Mouse (Mus musculus) liver, embryonic 15.5 days (tissue): Measurements from ENCODE around the gene Serpina3k. TPM values are rescaled to one million over a fixed set of nuclear protein-coding genes. Genes with fewer than 3 reads are reported as not detected.
"Not testable (repeated sequence)": the region's sequence is repeated elsewhere in the genome, so short reads cannot be mapped to it uniquely, and the experiment has no call there.

Experiments used
- ATAC-seq: fragments of 200-750 bp; cut with Nextera tagmentation; 2 replicates; pipeline ENCODE4 v1.8.0; 2017; ENCODE audit warnings: moderate number of reproducible peaks, mild to moderate bottlenecking, moderate library complexity; ENCODE audit not compliant: insufficient read depth
- H3K27ac ChIP-seq: fragments of 300-500 bp; sonication (generic); replicated peaks from 2 replicates; pipeline ENCODE4 v1.5.1; 2015; ENCODE audit warnings: mild to moderate bottlenecking, inconsistent platforms
- H3K27me3 ChIP-seq: fragments of 300-500 bp; sonication (generic); 2 replicates; pipeline ENCODE4 v1.6.1; 2015; ENCODE audit warnings: mild to moderate bottlenecking, inconsistent platforms
- H3K36me3 ChIP-seq: fragments of 300-500 bp; sonication (generic); replicated peaks from 2 replicates; pipeline ENCODE4 v1.6.1; 2015; ENCODE audit warnings: moderate library complexity, mild to moderate bottlenecking, inconsistent platforms
- H3K4me1 ChIP-seq: fragments of 300-500 bp; sonication (generic); replicated peaks from 2 replicates; pipeline ENCODE4 v1.6.1; 2015; ENCODE audit warnings: inconsistent platforms
- H3K4me2 ChIP-seq: fragments of 300-500 bp; sonication (generic); 2 replicates; pipeline ENCODE4 v1.6.1; 2015; ENCODE audit warnings: moderate library complexity, mild to moderate bottlenecking, inconsistent platforms
- H3K4me3 ChIP-seq: fragments of 300-500 bp; sonication (generic); replicated peaks from 2 replicates; pipeline ENCODE4 v1.5.1; 2015; ENCODE audit warnings: mild to moderate bottlenecking, inconsistent platforms
- H3K9ac ChIP-seq: fragments of 300-500 bp; sonication (generic); 2 replicates; pipeline ENCODE4 v1.6.1; 2015; ENCODE audit warnings: moderate library complexity, mild to moderate bottlenecking, inconsistent platforms
- H3K9me3 ChIP-seq: fragments of 300-500 bp; sonication (generic); replicated peaks from 2 replicates; pipeline ENCODE4 v1.6.1; 2016; ENCODE audit warnings: inconsistent platforms
- WGBS: fragments of 180-500 bp; shearing (Covaris S2); methylation state at CpG from one replicate; pipeline ENCODE4 v1.1.7; 2015; ENCODE audit warnings: mixed read lengths; ENCODE audit not compliant: insufficient replicate concordance; 5-methylcytosine and 5-hydroxymethylcytosine counted together
- polyA plus RNA-seq: library from polyadenylated mRNA; unstranded; fragments of >200 nt; fragmentation: Nextera tagmentation; extraction: Ambion mirVana; gene quantifications from 2 replicates; pipeline ENCODE4 v1.2.1, GENCODE M21; 2015

Gene Serpina3k
- polyA plus RNA-seq, 1 experiment from 2014 or later: not detected

GRCm38 (mm10) chr12:104345707-104346106, 7.4 kb downstream of the Serpina3k start:
- no peak overlapping the region for H3K4me3 ChIP-seq
- ATAC-seq: no peak
- no peaks in the 10 kb centered on the region for H3K4me1 ChIP-seq

GRCm38 (mm10) chr12:104347091-104347490, 8.8 kb downstream of the Serpina3k start:
- H3K27me3 ChIP-seq: no peaks in the 10 kb centered on the region
- no peak overlapping the region for H3K27ac ChIP-seq
- WGBS: 52% methylated on average over 2 of the region's 2 CpGs
- no peaks in the 10 kb centered on the region for H3K4me1 ChIP-seq
- ATAC-seq: no peak
- no peak overlapping the region for H3K9ac ChIP-seq
- H3K36me3 ChIP-seq: no peaks in the 10 kb centered on the region
- H3K9me3 ChIP-seq: no peaks in the 10 kb centered on the region
- H3K4me3 ChIP-seq: no peak overlapping the region
- no peak overlapping the region for H3K4me2 ChIP-seq

More at GRCm38 (mm10) chr12:104345707-104346106, 7.4 kb downstream of the Serpina3k start:
- Histone ChIP-seq H3K36me3 (no peaks in the 10 kb centered on the region), H3K27me3 (no peaks in the 10 kb centered on the region), H3K9ac (no peak overlapping the region), H3K4me2 (no peak overlapping the region), H3K9me3 (no peaks in the 10 kb centered on the region), H3K27ac (no peak overlapping the region)

- not testable (repeated sequence) for H3K36me3 ChIP-seq, H3K4me3 ChIP-seq, H3K27me3 ChIP-seq, ATAC-seq, H3K9me3 ChIP-seq, H3K4me1 ChIP-seq, H3K27ac ChIP-seq, H3K4me2 ChIP-seq, H3K9ac ChIP-seq
- 16% methylated on average over 3 of the region's 3 CpGs for WGBS
Measured at GRCm38 (mm10) chr12:104351812-104352211, 13.5 kb downstream of the Serpina3k start.

- 35% methylated on average over 3 of the region's 3 CpGs for WGBS
- H3K36me3 ChIP-seq: no peaks in the 10 kb centered on the region
- H3K4me1 ChIP-seq: no peaks in the 10 kb centered on the region
- H3K27me3 ChIP-seq: no peaks in the 10 kb centered on the region
- no peak overlapping the region for H3K27ac ChIP-seq
- no peak overlapping the region for H3K9ac ChIP-seq
- ATAC-seq: no peak
- H3K9me3 ChIP-seq: no peaks in the 10 kb centered on the region
- no peak overlapping the region for H3K4me3 ChIP-seq
- no peak overlapping the region for H3K4me2 ChIP-seq
Measured at GRCm38 (mm10) chr12:104356006-104356405, 17.7 kb downstream of the Serpina3k start.

- Histone ChIP-seq H3K27ac (no peak overlapping the region), H3K36me3 (no peaks in the 10 kb centered on the region), H3K9ac (no peak overlapping the region), H3K27me3 (no peaks in the 10 kb centered on the region), H3K4me1 (no peaks in the 10 kb centered on the region), H3K9me3 (no peaks in the 10 kb centered on the region), H3K4me3 (no peak overlapping the region), H3K4me2 (no peak overlapping the region)
- ATAC-seq: no peak
- WGBS: 66% methylated on average over 3 of the region's 3 CpGs
Measured at GRCm38 (mm10) chr12:104369986-104370385, 31.7 kb downstream of the Serpina3k start.

- not testable (repeated sequence) for H3K4me2 ChIP-seq, H3K9me3 ChIP-seq, ATAC-seq
Measured at GRCm38 (mm10) chr12:104377179-104377578, 38.9 kb downstream of the Serpina3k start.

GRCm38 (mm10) chr12:104378351-104378750, 40.1 kb downstream of the Serpina3k start:
- H3K4me1 ChIP-seq, H3K9me3 ChIP-seq, H3K36me3 ChIP-seq, ATAC-seq, H3K27me3 ChIP-seq, H3K4me3 ChIP-seq, H3K27ac ChIP-seq, H3K9ac ChIP-seq, H3K4me2 ChIP-seq: not testable (repeated sequence)
- WGBS: 65% methylated on average over 2 of the region's 2 CpGs

More at GRCm38 (mm10) chr12:104377179-104377578, 38.9 kb downstream of the Serpina3k start:
- H3K9ac ChIP-seq, H3K4me3 ChIP-seq, H3K27ac ChIP-seq, H3K27me3 ChIP-seq, H3K4me1 ChIP-seq, H3K36me3 ChIP-seq: not testable (repeated sequence)
- WGBS: 59% methylated on average over 5 of the region's 5 CpGs

GRCm38 (mm10) chr12:104378815-104379214, 40.5 kb downstream of the Serpina3k start:
- not testable (repeated sequence) for H3K4me1 ChIP-seq, H3K9ac ChIP-seq, H3K4me3 ChIP-seq, H3K27me3 ChIP-seq, H3K4me2 ChIP-seq, H3K9me3 ChIP-seq, ATAC-seq, H3K36me3 ChIP-seq, H3K27ac ChIP-seq
- 46% methylated on average over 5 of the region's 5 CpGs for WGBS

- no peak for ATAC-seq
- H3K9me3 ChIP-seq: no peaks in the 10 kb centered on the region
- no peaks in the 10 kb centered on the region for H3K4me1 ChIP-seq
- no peaks in the 10 kb centered on the region for H3K27me3 ChIP-seq
- WGBS: 73% methylated on average over 11 of the region's 11 CpGs
- H3K9ac ChIP-seq: no peak overlapping the region
- no peak overlapping the region for H3K4me3 ChIP-seq
- H3K36me3 ChIP-seq: no peaks in the 10 kb centered on the region
- H3K4me2 ChIP-seq: no peak overlapping the region
- no peak overlapping the region for H3K27ac ChIP-seq
Measured at GRCm38 (mm10) chr12:104379856-104380255, 41.6 kb downstream of the Serpina3k start.

- not testable (repeated sequence) for H3K27ac ChIP-seq, ATAC-seq, H3K9me3 ChIP-seq, H3K4me1 ChIP-seq, H3K27me3 ChIP-seq, H3K9ac ChIP-seq, H3K4me2 ChIP-seq, H3K36me3 ChIP-seq, H3K4me3 ChIP-seq
- 71% methylated on average over 8 of the region's 8 CpGs for WGBS
Measured at GRCm38 (mm10) chr12:104381071-104381604, 42.9 kb downstream of the Serpina3k start.

- H3K4me2 ChIP-seq, H3K9ac ChIP-seq, H3K4me3 ChIP-seq, H3K36me3 ChIP-seq, H3K27me3 ChIP-seq, H3K27ac ChIP-seq, H3K4me1 ChIP-seq, H3K9me3 ChIP-seq: not testable (repeated sequence)
- 0 out of 2 replicates have a peak, but pooled peaks have one; percentile 18 for ATAC-seq
Measured at GRCm38 (mm10) chr12:104385987-104386386, 47.7 kb downstream of the Serpina3k start.

GRCm38 (mm10) chr12:104386878-104387277, 48.6 kb downstream of the Serpina3k start:
- not testable (repeated sequence) for H3K9ac ChIP-seq, H3K4me3 ChIP-seq, H3K9me3 ChIP-seq, H3K27me3 ChIP-seq, H3K27ac ChIP-seq, ATAC-seq, H3K4me1 ChIP-seq, H3K4me2 ChIP-seq, H3K36me3 ChIP-seq
- WGBS: 25% methylated on average over 2 of the region's 2 CpGs
